Mouse (Mus musculus): ENCODE measurements at regions not wholly inside any gene's neighbourhood (a gene's known extent, or its start where the extent isn't known, plus 50 kb on each side); places are given as distances from the start of the nearest gene placed in this dataset.

- H3K27ac ChIP-seq (ENCODE audit: insufficient read depth, low read depth, low read length): no peak overlapping the region
- TF ChIP-seq CTCF (IDR thresholded peaks at IDR 0.05; ENCODE audit: low read depth, low read length): no peak
- no peak for TF ChIP-seq POLR2A (IDR thresholded peaks at IDR 0.05; ENCODE audit: borderline replicate concordance, low read depth, low read length)
- H3K4me3 ChIP-seq (ENCODE audit: insufficient read depth, low read length): no peak overlapping the region
- no peaks in the 10 kb centered on the region for H3K4me1 ChIP-seq (ENCODE audit: control insufficient read depth, insufficient read depth, low read length)
These were observed 53.8 kb upstream of the Coro2b start for GRCm38 (mm10) chr9:62590407-62591195.

- TF ChIP-seq POLR2A (IDR thresholded peaks at IDR 0.05; ENCODE audit: borderline replicate concordance, low read depth, low read length): no peak
- Histone ChIP-seq H3K4me3 (ENCODE audit: insufficient read depth, low read length) (no peak overlapping the region), H3K4me1 (ENCODE audit: control insufficient read depth, insufficient read depth, low read length) (no peaks in the 10 kb centered on the region), H3K27ac (ENCODE audit: insufficient read depth, low read depth, low read length) (no peak overlapping the region)
These were observed 54.3 kb upstream of the Coro2b start for GRCm38 (mm10) chr9:62591196-62591485.

- H3K27ac ChIP-seq (ENCODE audit: insufficient read depth, low read depth, low read length): no peak overlapping the region
- TF ChIP-seq POLR2A (IDR thresholded peaks at IDR 0.05; ENCODE audit: borderline replicate concordance, low read depth, low read length): no peak
- no peak for TF ChIP-seq CTCF (IDR thresholded peaks at IDR 0.05; ENCODE audit: low read depth, low read length)
- no peak overlapping the region for H3K4me3 ChIP-seq (ENCODE audit: insufficient read depth, low read length)
- no peaks in the 10 kb centered on the region for H3K4me1 ChIP-seq (ENCODE audit: control insufficient read depth, insufficient read depth, low read length)
These were observed 61.2 kb upstream of the Coro2b start for GRCm38 (mm10) chr9:62598056-62598455.

GRCm38 (mm10) chr9:62598956-62599355, 62.1 kb upstream of the Coro2b start:
- TF ChIP-seq POLR2A (IDR thresholded peaks at IDR 0.05; ENCODE audit: borderline replicate concordance, low read depth, low read length) (no peak), CTCF (IDR thresholded peaks at IDR 0.05; ENCODE audit: low read depth, low read length) (no peak)
- Histone ChIP-seq H3K27ac (ENCODE audit: insufficient read depth, low read depth, low read length) (no peak overlapping the region), H3K4me3 (ENCODE audit: insufficient read depth, low read length) (no peak overlapping the region), H3K4me1 (ENCODE audit: control insufficient read depth, insufficient read depth, low read length) (no peaks in the 10 kb centered on the region)

GRCm38 (mm10) chr9:62610526-62610925, 67.1 kb upstream of the Itga11 start:
- H3K27ac ChIP-seq (ENCODE audit: insufficient read depth, low read depth, low read length): no peak overlapping the region
- TF ChIP-seq POLR2A (IDR thresholded peaks at IDR 0.05; ENCODE audit: borderline replicate concordance, low read depth, low read length): no peak
- no peak for TF ChIP-seq CTCF (IDR thresholded peaks at IDR 0.05; ENCODE audit: low read depth, low read length)

GRCm38 (mm10) chr9:62611452-62611851, 66.2 kb upstream of the Itga11 start:
- no peaks in the 10 kb centered on the region for H3K4me1 ChIP-seq (ENCODE audit: control insufficient read depth, insufficient read depth, low read length)
- no peak overlapping the region for H3K4me3 ChIP-seq (ENCODE audit: insufficient read depth, low read length)
- H3K27ac ChIP-seq (ENCODE audit: insufficient read depth, low read depth, low read length): no peak overlapping the region
- no peak for TF ChIP-seq CTCF (IDR thresholded peaks at IDR 0.05; ENCODE audit: low read depth, low read length)
- no peak for TF ChIP-seq POLR2A (IDR thresholded peaks at IDR 0.05; ENCODE audit: borderline replicate concordance, low read depth, low read length)

More at GRCm38 (mm10) chr9:62610526-62610925, 67.1 kb upstream of the Itga11 start:
- Histone ChIP-seq H3K4me3 (ENCODE audit: insufficient read depth, low read length) (no peak overlapping the region), H3K4me1 (ENCODE audit: control insufficient read depth, insufficient read depth, low read length) (no peaks in the 10 kb centered on the region)

GRCm38 (mm10) chr9:62613053-62613452, 64.6 kb upstream of the Itga11 start:
- no peak for TF ChIP-seq CTCF (IDR thresholded peaks at IDR 0.05; ENCODE audit: low read depth, low read length)
- TF ChIP-seq POLR2A (IDR thresholded peaks at IDR 0.05; ENCODE audit: borderline replicate concordance, low read depth, low read length): no peak
- Histone ChIP-seq H3K27ac (ENCODE audit: insufficient read depth, low read depth, low read length) (no peak overlapping the region), H3K4me1 (ENCODE audit: control insufficient read depth, insufficient read depth, low read length) (no peaks in the 10 kb centered on the region), H3K4me3 (ENCODE audit: insufficient read depth, low read length) (no peak overlapping the region)

- Histone ChIP-seq H3K4me3 (ENCODE audit: insufficient read depth, low read length) (no peak overlapping the region), H3K27ac (ENCODE audit: insufficient read depth, low read depth, low read length) (no peak overlapping the region), H3K4me1 (ENCODE audit: control insufficient read depth, insufficient read depth, low read length) (no peaks in the 10 kb centered on the region)
- TF ChIP-seq POLR2A (IDR thresholded peaks at IDR 0.05; ENCODE audit: borderline replicate concordance, low read depth, low read length): no peak
- TF ChIP-seq CTCF (IDR thresholded peaks at IDR 0.05; ENCODE audit: low read depth, low read length): no peak
These were observed 63.8 kb upstream of the Itga11 start for GRCm38 (mm10) chr9:62613806-62614205.

GRCm38 (mm10) chr9:62614950-62615349, 62.7 kb upstream of the Itga11 start:
- no peak overlapping the region for H3K4me3 ChIP-seq (ENCODE audit: insufficient read depth, low read length)
- TF ChIP-seq POLR2A (IDR thresholded peaks at IDR 0.05; ENCODE audit: borderline replicate concordance, low read depth, low read length): no peak
- TF ChIP-seq CTCF (IDR thresholded peaks at IDR 0.05; ENCODE audit: low read depth, low read length): no peak
- H3K4me1 ChIP-seq (ENCODE audit: control insufficient read depth, insufficient read depth, low read length): no peaks in the 10 kb centered on the region
- H3K27ac ChIP-seq (ENCODE audit: insufficient read depth, low read depth, low read length): no peak overlapping the region

- H3K4me1 ChIP-seq (ENCODE audit: control insufficient read depth, insufficient read depth, low read length): no peaks in the 10 kb centered on the region
- no peak for TF ChIP-seq CTCF (IDR thresholded peaks at IDR 0.05; ENCODE audit: low read depth, low read length)
- TF ChIP-seq POLR2A (IDR thresholded peaks at IDR 0.05; ENCODE audit: borderline replicate concordance, low read depth, low read length): no peak
- no peak overlapping the region for H3K4me3 ChIP-seq (ENCODE audit: insufficient read depth, low read length)
- no peak overlapping the region for H3K27ac ChIP-seq (ENCODE audit: insufficient read depth, low read depth, low read length)
These were observed 61.8 kb upstream of the Itga11 start for GRCm38 (mm10) chr9:62615799-62616198.

Data from bone marrow macrophage, adult 2 months (primary cell).